Mouse (Mus musculus) kidney, adult 2 months (tissue): ENCODE measurements around the gene Ptar1.

Experiments used
- CTCF ChIP-seq: fragments of 200-500 bp; conservative IDR thresholded peaks from 2 replicates; pipeline ENCODE4 v1.5.1; 2011; ENCODE audit warnings: low read depth, mild to moderate bottlenecking, control low read depth, low read length, moderate library complexity, mixed read lengths; ENCODE audit not compliant: insufficient read depth, insufficient read length
- POLR2A ChIP-seq: fragments of 200-500 bp; IDR thresholded peaks from one replicate; pipeline ENCODE4 v1.6.1; 2011; ENCODE audit warnings: low read depth, low read length, control low read depth

GRCm38 (mm10) chr19:23746506-23746905 lies 59.3 kb downstream of the Ptar1 start:
- TF ChIP-seq POLR2A, result no peak
- no peak for TF ChIP-seq CTCF
